Mouse (Mus musculus) megakaryocyte, adult 5-6 weeks (primary cell): Measurements from ENCODE around the gene Irf3. TPM values are rescaled to one million over a fixed set of nuclear protein-coding genes. Genes with fewer than 3 reads are reported as not detected.

Experiments used
- ATAC-seq: 2 replicates; pipeline ENCODE4 v1.8.0; 2016; ENCODE audit warnings: mild to moderate bottlenecking, inconsistent platforms; ENCODE audit not compliant: poor library complexity, severe bottlenecking
- total RNA-seq, 2 experiments: library from RNA; stranded (forward) in 1 of 2; stranded (reverse) in 1 of 2; fragments of 153-499, 151-499 nt in 1 of 2; fragments of 221-1000, 200-1000 nt in 1 of 2; gene quantifications; 2 replicates each; pipeline versions ENCODE4 v1.2.3 to v1.2.4; 2015 to 2017

Gene Irf3
- 60.8 and 76.8 TPM in 2 replicates for total RNA-seq (2015)
- 84.8 and 89.4 TPM in 2 replicates for total RNA-seq (2017)

- peak; percentile 91 for ATAC-seq
Observed at GRCm38 (mm10) chr7:44997231-44997939, at the start of gene Irf3. TSS of gene Irf3 (plus strand) at chr7:44997648.

GRCm38 (mm10) chr7:44949922-44950321, 47.5 kb upstream of the Irf3 start:
- ATAC-seq: no peak

- peak; percentile 66 for ATAC-seq
Observed at GRCm38 (mm10) chr7:44951960-44952359, 45.5 kb upstream of the Irf3 start.

GRCm38 (mm10) chr7:44952611-44953306, 44.7 kb upstream of the Irf3 start:
- ATAC-seq: peak; percentile 89

- ATAC-seq: no peak
Observed at GRCm38 (mm10) chr7:44953561-44953960, 43.9 kb upstream of the Irf3 start.

GRCm38 (mm10) chr7:44954091-44954885, 43.2 kb upstream of the Irf3 start:
- no peak for ATAC-seq

- ATAC-seq: no peak
Observed at GRCm38 (mm10) chr7:44955628-44956027, 41.8 kb upstream of the Irf3 start.

- ATAC-seq: no peak
Observed at GRCm38 (mm10) chr7:44956266-44956665, 41.2 kb upstream of the Irf3 start.

- no peak for ATAC-seq
Observed at GRCm38 (mm10) chr7:44957183-44957835, 40.1 kb upstream of the Irf3 start.

GRCm38 (mm10) chr7:44958208-44958607, 39.2 kb upstream of the Irf3 start:
- no peak for ATAC-seq

GRCm38 (mm10) chr7:44959281-44959680, 38.2 kb upstream of the Irf3 start:
- ATAC-seq: no peak

GRCm38 (mm10) chr7:44959874-44960511, 37.5 kb upstream of the Irf3 start:
- ATAC-seq: no peak

GRCm38 (mm10) chr7:44960512-44960910, 36.9 kb upstream of the Irf3 start:
- no peak for ATAC-seq

- no peak for ATAC-seq
Observed at GRCm38 (mm10) chr7:44962337-44962736, 35.1 kb upstream of the Irf3 start.

GRCm38 (mm10) chr7:44962831-44963230, 34.6 kb upstream of the Irf3 start:
- no peak for ATAC-seq

- no peak for ATAC-seq
Observed at GRCm38 (mm10) chr7:44964990-44965389, 32.5 kb upstream of the Irf3 start.

GRCm38 (mm10) chr7:44965975-44966374, 31.5 kb upstream of the Irf3 start:
- no peak for ATAC-seq

- no peak for ATAC-seq
Observed at GRCm38 (mm10) chr7:44966638-44967037, 30.8 kb upstream of the Irf3 start.

- peak; percentile 83 for ATAC-seq
Observed at GRCm38 (mm10) chr7:44970231-44970691, 27.2 kb upstream of the Irf3 start.

GRCm38 (mm10) chr7:44971142-44971541, 26.3 kb upstream of the Irf3 start:
- no peak for ATAC-seq
